Mouse (Mus musculus): ENCODE results near the gene Col23a1. TPM values are rescaled to one million over a fixed set of nuclear protein-coding genes. Genes with fewer than 3 reads are reported as not detected.
A peak's percentile ranks its signal among the peaks of the same experiment; 100 is the strongest.

The Col23a1 gene
- 10 to 100 TPM; 11.1 to 11.3 TPM for total RNA-seq (2021)
- long read RNA-seq, experiment 1, partial matches to known transcripts: 2 of 10 reads
- long read RNA-seq, experiment 1, other reads (novel, unspliced or antisense): 8 of 10 reads
- long read RNA-seq, experiment 2, partial matches to known transcripts: 6 of 12 reads
- long read RNA-seq, experiment 2, other reads (novel, unspliced or antisense): 6 of 12 reads

DNA sequence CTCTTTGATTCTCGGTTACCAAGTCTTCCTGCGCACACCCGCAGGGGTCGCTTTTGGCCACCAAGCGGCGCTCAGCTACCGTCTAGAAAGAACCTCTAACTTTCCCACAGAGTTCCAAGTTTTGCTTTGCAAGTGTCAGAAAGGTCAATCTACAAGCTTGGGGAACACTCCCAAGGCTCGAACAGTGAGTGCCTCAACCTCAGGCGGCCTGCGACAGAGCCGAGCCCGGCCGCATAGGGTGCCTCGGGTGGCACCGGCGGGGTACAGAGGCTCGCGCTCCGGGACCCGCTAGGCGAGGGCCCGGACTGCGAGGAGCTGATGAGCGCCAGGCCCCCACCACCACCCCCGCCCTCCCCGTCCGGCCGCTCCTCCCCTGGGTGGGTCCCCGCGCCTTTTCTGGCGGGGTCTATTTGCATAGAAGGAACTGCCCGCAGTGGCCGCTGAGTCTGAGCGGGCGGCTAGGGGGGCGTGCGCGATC, at the start of gene Col23a1:
TSS of gene Col23a1 (plus strand) at position 357 of the 478 bp plus-strand sequence.
- peak; percentile 68 to 69 for DNase-seq (ENCODE audit: extremely low spot score in 1 of 2, low spot score in 2 of 2)
- intact Hi-C loops (cut with DNase I): loop anchor here (1.0 to 5.0 kb wide), 5 partner anchors 158 to 393 kb away; no protein-coding TSS in a partner anchor
- H3K4me3 ChIP-seq: peak within 1 kb of the TSS; percentile 51
- TF ChIP-seq CTCF (IDR thresholded peaks at IDR 0.05): peak; percentile 90
- no peak within 1 kb of the TSS for H3K27ac ChIP-seq

DNA sequence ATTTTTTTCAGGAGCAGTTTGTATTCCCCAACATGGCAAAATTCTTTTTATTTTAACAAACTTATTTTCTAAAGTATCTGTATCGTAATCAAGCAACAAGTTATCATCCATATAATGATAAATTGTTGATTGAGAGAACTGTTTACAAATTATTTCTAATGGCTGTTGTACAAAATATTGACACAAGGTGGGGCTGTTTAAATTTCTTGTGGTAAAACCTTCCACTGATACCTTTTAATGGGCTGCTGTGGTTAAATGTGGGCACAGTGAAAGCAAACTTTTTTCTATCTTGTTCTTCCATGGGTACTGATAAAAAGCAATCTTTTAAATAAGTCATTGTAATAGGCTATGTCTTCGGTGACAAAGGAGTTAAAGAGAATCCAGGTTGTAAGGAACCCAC, 46.8 kb upstream of the Col23a1 start:
- no peak for DNase-seq (ENCODE audit: extremely low spot score in 1 of 2, low spot score in 2 of 2)
- peak; percentile 8 for TF ChIP-seq CTCF (IDR thresholded peaks at IDR 0.05)
- intact Hi-C loops (cut with DNase I): no loop called here
- Histone ChIP-seq H3K4me3 (no peak overlapping the region), H3K27ac (no peak overlapping the region)

DNA sequence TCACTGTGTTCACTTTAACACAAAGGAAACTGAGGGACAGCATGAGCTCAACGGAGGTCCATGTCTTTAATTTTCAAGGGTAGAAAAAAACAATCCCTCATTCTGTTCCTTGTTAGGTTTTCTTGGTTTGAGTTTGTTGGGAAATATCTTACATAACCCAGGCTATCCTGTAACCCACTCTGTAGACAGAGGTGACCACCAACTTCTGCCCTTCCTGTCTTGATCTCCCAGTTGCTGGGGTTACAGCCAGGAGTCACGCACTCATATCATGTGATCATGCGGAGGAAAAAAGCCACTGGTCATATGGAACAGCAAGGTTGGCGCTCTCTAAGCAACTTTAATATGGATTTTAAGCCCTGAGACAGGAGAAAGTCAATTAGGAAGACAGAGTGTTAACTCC, 32.7 kb upstream of the Col23a1 start:
- H3K27ac ChIP-seq: no peak overlapping the region
- no peak for DNase-seq (ENCODE audit: extremely low spot score in 1 of 2, low spot score in 2 of 2)
- intact Hi-C loops (cut with DNase I): no loop called here
- H3K4me3 ChIP-seq: no peak overlapping the region
- TF ChIP-seq CTCF (IDR thresholded peaks at IDR 0.05): no peak

DNA sequence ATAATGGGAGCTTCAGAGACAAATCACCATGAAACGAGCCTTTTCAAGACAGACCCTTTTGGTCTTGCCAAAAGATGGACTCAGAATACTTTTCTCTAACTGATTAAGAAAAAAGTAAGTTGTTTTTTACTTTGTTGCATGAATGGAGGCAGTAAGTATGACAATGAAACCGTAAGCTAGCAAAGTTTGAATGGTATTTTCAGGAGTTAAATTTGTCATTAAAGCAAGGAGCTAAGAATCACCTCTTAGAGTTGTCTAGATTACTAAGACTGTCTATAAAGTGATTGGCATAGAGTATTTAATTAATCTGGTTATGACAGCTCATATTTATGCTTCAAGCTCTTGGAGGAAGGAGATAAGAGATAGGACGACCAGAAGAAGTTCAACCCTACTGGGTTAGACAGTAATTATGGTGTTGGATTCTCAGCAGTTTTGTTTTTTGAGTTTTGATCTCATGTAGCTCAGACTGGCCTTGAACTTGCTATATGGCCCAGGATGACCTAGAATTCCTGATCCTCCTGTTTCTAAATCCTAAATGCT, 28.0 kb upstream of the Col23a1 start, which contains the start of gene Clk4:
TSS of gene Clk4 (plus strand) at position 51 of the 540 bp plus-strand sequence.
- TF ChIP-seq CTCF (IDR thresholded peaks at IDR 0.05): no peak
- H3K27ac ChIP-seq: peak within 1 kb of the TSS; percentile 97
- H3K4me3 ChIP-seq: peak within 1 kb of the TSS; percentile 93
- no peak for DNase-seq (ENCODE audit: extremely low spot score in 1 of 2, low spot score in 2 of 2)
- intact Hi-C loops (cut with DNase I): no loop called here

DNA sequence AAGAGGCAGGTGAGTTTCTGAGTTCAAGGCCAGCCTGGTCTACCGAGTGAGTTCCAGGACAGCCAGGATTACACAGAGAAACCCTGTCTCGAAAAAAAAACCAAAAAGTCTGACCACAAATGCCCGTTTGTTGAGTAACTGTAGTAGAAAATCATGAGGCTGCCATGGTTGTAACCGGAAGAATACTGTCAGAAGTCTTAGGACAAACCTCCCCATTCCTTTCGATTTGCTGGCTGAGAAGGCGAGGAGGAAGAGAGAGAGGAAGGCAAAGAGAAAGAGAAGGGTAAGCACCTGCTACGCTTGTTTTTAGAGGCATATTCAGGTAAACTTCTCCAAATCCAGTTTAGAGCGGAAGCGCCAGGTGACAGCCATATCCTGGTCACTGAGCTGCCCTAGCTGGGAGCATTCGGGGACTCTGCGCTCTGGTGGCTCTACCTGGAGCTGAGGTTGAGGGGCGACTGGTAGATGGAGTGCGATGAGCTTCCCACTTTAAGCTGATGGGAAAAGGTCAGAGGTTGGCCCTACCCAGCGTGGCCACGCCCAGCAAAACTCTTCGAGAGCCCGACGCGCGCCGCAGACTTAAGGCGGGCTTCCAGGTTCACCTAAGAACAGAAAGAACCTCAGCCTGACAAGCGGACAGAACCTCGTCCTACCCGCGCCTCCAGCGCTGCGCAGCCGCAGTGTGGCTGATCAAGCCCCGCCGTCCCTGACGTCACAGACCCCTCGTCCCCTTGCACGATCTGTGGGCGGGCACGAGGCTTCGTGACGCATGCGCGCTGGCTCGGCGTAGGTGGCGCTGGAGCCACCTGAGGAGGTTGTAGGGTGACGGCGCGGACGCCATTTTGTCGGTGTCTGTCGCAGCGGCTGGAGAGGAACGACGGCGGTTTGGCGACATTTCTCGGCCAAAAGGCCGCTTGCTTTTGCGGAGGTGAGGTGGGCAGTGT, 27.1 kb upstream of the Col23a1 start, which contains the start of gene BC049762:
TSS of gene BC049762 (minus strand) at position 705 of the 944 bp plus-strand sequence.
- no peak for TF ChIP-seq CTCF (IDR thresholded peaks at IDR 0.05)

DNA sequence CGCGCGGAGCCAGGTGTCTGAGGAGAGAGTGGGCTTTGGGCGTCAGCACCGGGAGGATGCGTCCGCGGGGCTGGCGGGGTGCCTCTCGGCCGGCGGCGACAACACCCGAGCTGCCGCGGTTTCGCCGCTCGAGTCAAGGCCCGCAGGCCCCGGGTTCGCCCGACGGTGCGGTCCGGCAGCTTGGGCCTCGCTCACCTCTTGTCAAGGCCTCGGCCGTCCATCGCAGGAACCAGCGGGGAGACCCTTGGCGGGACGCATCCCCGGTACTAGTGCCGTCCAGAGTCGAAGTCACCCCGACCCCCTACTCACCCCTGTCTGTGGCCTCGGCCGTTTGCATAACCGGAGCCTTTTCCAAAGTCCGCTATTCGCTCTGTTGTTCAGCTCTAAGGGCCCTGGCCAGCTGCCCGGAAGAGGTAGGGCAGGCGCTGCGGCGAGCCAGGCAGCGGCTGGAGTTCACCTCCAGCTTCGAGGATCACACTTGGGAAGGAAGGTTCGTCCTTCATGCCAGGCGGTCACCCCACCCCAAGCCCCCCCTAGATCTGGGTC, 26.4 kb upstream of the Col23a1 start:
- Histone ChIP-seq H3K4me3 (peak overlapping the region; percentile 93), H3K27ac (peak overlapping the region; percentile 97)
- no peak for TF ChIP-seq CTCF (IDR thresholded peaks at IDR 0.05)
- intact Hi-C loops (cut with DNase I): loop anchor here (1.0 kb wide), 1 partner anchor 36 kb away; no protein-coding TSS in a partner anchor
- no peak for DNase-seq (ENCODE audit: extremely low spot score in 1 of 2, low spot score in 2 of 2)

More for the DNA sequence above, 27.1 kb upstream of the Col23a1 start, which contains the start of gene BC049762:
- H3K27ac ChIP-seq: peak within 1 kb of the TSS; percentile 97
- intact Hi-C loops (cut with DNase I): loop anchor here (1.0 kb wide), 1 partner anchor 35 kb away; no protein-coding TSS in a partner anchor
- DNase-seq (ENCODE audit: extremely low spot score in 1 of 2, low spot score in 2 of 2): peak; percentile 99 to 100
- H3K4me3 ChIP-seq: peak within 1 kb of the TSS; percentile 93

DNA sequence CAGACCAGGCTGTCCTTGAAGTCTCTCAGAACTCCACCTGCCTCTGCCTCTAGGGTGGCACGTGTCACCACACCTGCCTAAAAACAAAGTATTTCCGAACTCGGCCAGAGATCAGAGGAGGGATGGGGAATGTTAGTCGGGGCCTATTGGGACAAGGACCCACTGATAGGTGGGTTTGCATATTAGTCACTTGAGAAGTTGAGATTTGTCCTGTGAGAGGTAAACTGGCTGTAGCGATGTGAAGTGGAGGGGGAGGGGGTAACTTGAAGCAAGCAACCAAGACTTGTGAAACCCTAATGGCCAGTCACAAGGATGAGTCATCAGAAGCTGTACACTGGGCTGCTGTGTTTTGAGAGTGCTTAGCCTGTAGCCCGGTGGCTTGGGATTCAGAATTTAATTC, 25.4 kb upstream of the Col23a1 start:
- no peak overlapping the region; the same call in 1 of the 2 replicates for H3K27ac ChIP-seq
- TF ChIP-seq CTCF (IDR thresholded peaks at IDR 0.05): no peak
- intact Hi-C loops (cut with DNase I): loop anchor here (2.0 kb wide), 2 partner anchors 204 to 324 kb away; no protein-coding TSS in a partner anchor
- H3K4me3 ChIP-seq: peak overlapping the region; percentile 93
- DNase-seq (ENCODE audit: extremely low spot score in 1 of 2, low spot score in 2 of 2): no peak

DNA sequence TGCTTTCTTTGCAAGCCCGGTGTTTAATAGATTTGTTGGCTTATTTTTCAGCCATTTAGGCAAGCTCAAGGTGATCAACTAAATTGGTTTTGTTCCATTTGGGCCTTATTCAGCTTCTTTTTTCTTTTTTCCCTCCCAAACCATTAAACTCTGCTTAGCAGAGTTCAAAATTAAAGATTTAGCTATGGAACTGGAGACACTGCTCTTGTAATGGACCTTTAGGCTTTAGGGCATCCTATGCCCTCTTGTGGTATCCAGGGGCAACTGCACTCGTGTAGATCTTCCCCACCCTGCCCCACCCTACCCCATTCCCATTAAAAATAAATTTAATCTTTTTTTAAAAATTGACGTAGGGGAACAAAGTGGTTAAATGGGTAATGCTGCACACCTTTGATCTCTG, 24.4 kb upstream of the Col23a1 start:
- intact Hi-C loops (cut with DNase I): loop anchor here (2.0 kb wide), 2 partner anchors 205 to 325 kb away; no protein-coding TSS in a partner anchor
- peak overlapping the region; percentile 26 for H3K4me3 ChIP-seq
- TF ChIP-seq CTCF (IDR thresholded peaks at IDR 0.05): peak; percentile 82
- H3K27ac ChIP-seq: no peak overlapping the region
- no peak for DNase-seq (ENCODE audit: extremely low spot score in 1 of 2, low spot score in 2 of 2)

DNA sequence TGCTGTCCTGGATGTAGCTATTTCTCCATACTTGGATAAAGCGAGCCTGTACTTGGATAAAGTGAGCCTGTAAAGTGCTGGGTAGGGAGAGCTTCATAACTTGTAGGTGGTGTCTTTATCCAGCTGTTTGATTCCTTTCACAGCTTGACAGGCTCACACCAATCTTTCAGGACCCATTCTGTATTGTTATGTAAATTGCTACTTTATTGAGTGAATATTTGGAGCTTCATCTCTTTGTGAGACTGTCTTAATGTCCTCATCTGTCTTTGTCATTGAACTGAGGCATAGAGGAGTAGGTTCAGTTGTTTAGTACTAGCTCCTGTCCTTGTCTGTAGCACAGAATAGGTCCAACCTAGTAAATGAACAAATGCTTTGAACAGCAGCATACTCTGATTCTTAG, 15.3 kb upstream of the Col23a1 start:
- no peak for TF ChIP-seq CTCF (IDR thresholded peaks at IDR 0.05)

DNA sequence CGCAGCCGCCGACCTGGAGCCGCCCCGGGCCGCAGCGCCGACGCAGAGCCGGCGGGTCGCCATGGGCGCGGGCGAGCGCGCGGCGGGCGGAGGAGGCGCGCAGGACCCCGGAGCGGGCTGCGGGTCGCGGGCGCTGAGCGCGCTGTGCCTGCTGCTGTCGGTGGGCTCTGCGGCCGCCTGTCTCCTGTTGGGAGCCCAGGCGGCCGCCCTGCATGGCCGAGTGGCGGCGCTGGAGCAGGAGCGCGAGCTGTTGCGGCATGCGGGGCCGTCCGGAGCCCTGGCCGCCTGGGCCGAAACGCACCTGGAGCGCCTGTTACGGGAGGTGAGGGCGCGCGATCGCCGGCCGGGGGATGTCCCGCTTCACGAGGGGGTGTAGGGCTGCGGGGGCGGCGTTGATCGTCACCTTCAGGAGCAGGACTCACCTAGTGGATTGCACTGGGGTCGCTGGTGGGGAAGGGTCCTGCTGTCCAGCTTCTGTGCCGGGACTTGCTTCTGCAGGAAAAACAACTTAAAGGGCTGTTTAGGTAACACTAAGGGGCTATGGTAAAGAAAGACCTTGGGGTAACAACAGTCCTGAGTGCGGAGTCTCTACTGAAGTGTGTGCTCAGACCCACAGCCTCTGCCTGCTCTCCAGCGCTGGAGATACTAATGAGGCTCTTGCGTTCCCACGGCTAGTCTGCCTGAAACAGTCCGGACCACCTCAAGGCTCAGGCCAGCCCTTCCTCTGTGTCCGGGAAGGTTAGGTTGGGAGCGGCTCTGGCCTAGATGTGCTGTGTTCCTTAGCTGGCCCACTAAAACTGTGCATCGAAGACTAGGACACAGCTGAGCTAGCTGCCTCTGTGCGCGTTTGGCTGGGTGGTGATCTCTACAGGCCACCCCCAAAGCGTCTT, 591 bp downstream of the Col23a1 start:
- peak in 1 of 2 experiments; percentile 28 for DNase-seq (ENCODE audit: extremely low spot score in 1 of 2, low spot score in 2 of 2)
- Histone ChIP-seq H3K27ac (no peak overlapping the region), H3K4me3 (peak overlapping the region; percentile 51)
- peak; percentile 29; the same call in 1 of the 2 replicates for TF ChIP-seq CTCF (IDR thresholded peaks at IDR 0.05)
- intact Hi-C loops (cut with DNase I): no loop called here

More for the DNA sequence above, 15.3 kb upstream of the Col23a1 start:
- intact Hi-C loops (cut with DNase I): no loop called here
- no peak for DNase-seq (ENCODE audit: extremely low spot score in 1 of 2, low spot score in 2 of 2)
- Histone ChIP-seq H3K27ac (no peak overlapping the region), H3K4me3 (no peak overlapping the region)

Measured in left cerebral cortex, adult 2 months (tissue).